Mouse (Mus musculus): Measurements from ENCODE around the gene Tor1a.
A peak's percentile ranks its signal among the peaks of the same experiment; 100 is the strongest.
"Not testable (repeated sequence)": the region's sequence is repeated elsewhere in the genome, so short reads cannot be mapped to it uniquely, and the experiment has no call there.

The Tor1a gene

GRCm38 (mm10) chr2:30918126-30918525 is 49.6 kb downstream of the Tor1a start:
- no peak for DNase-seq (ENCODE audit: inconsistent ontology term)

- DNase-seq (ENCODE audit: inconsistent ontology term), result peak; percentile 66
These were observed 50.1 kb downstream of the Tor1a start for GRCm38 (mm10) chr2:30917649-30918048.

- not testable (repeated sequence) for DNase-seq (ENCODE audit: inconsistent ontology term)
These were observed 51.8 kb downstream of the Tor1a start for GRCm38 (mm10) chr2:30915933-30916332.

GRCm38 (mm10) chr2:30915376-30915775 is 52.4 kb downstream of the Tor1a start:
- DNase-seq (ENCODE audit: inconsistent ontology term), result no peak

- no peak for DNase-seq (ENCODE audit: inconsistent ontology term)
These were observed 52.9 kb downstream of the Tor1a start for GRCm38 (mm10) chr2:30914836-30915235.

- DNase-seq (ENCODE audit: inconsistent ontology term), result no peak
These were observed 54.7 kb downstream of the Tor1a start for GRCm38 (mm10) chr2:30913022-30913421.

GRCm38 (mm10) chr2:30912291-30912773 is 55.4 kb downstream of the Tor1a start:
- no peak for DNase-seq (ENCODE audit: inconsistent ontology term)
